Mouse (Mus musculus): ENCODE data around the gene D630045J12Rik. TPM values are rescaled to one million over a fixed set of nuclear protein-coding genes. Genes with fewer than 3 reads are reported as not detected.

The D630045J12Rik gene
- total RNA-seq (2015; ENCODE audit: low replicate concordance), result 0.72 TPM in 1 of 2 replicates, not detected in the other
- 0.13 TPM in 1 of 2 replicates, not detected in the other for total RNA-seq (2017; ENCODE audit: low replicate concordance)

GRCm38 (mm10) chr6:38253736-38254641, at the start of gene D630045J12Rik:
Gene D630045J12Rik (minus strand): TSS chr6:38254009.
- ATAC-seq (replicated peaks; ENCODE audit: low FRiP score, poor library complexity, severe bottlenecking), result no peak

GRCm38 (mm10) chr6:38298761-38299401, 45.1 kb upstream of the D630045J12Rik start, which contains the start of gene Zc3hav1l:
Gene Zc3hav1l (minus strand): TSS chr6:38299259.
- no peak; the same call in 1 of the 2 replicates for ATAC-seq (replicated peaks; ENCODE audit: low FRiP score, poor library complexity, severe bottlenecking)

GRCm38 (mm10) chr6:38298246-38298635, 44.4 kb upstream of the D630045J12Rik start:
- no peak for ATAC-seq (replicated peaks; ENCODE audit: low FRiP score, poor library complexity, severe bottlenecking)

GRCm38 (mm10) chr6:38297580-38298245, 43.9 kb upstream of the D630045J12Rik start:
- no peak for ATAC-seq (replicated peaks; ENCODE audit: low FRiP score, poor library complexity, severe bottlenecking)

GRCm38 (mm10) chr6:38293708-38294107, 39.9 kb upstream of the D630045J12Rik start:
- no peak for ATAC-seq (replicated peaks; ENCODE audit: low FRiP score, poor library complexity, severe bottlenecking)

- ATAC-seq (replicated peaks; ENCODE audit: low FRiP score, poor library complexity, severe bottlenecking), result no peak
These were observed 39.2 kb upstream of the D630045J12Rik start for GRCm38 (mm10) chr6:38292871-38293646.

GRCm38 (mm10) chr6:38284422-38284821, 30.6 kb upstream of the D630045J12Rik start:
- no peak for ATAC-seq (replicated peaks; ENCODE audit: low FRiP score, poor library complexity, severe bottlenecking)

GRCm38 (mm10) chr6:38264466-38264865, 10.7 kb upstream of the D630045J12Rik start:
- ATAC-seq (replicated peaks; ENCODE audit: low FRiP score, poor library complexity, severe bottlenecking), result no peak

- no peak for ATAC-seq (replicated peaks; ENCODE audit: low FRiP score, poor library complexity, severe bottlenecking)
These were observed 9.8 kb upstream of the D630045J12Rik start for GRCm38 (mm10) chr6:38263393-38264159.

GRCm38 (mm10) chr6:38261877-38262276, 8.1 kb upstream of the D630045J12Rik start:
- no peak for ATAC-seq (replicated peaks; ENCODE audit: low FRiP score, poor library complexity, severe bottlenecking)

- no peak for ATAC-seq (replicated peaks; ENCODE audit: low FRiP score, poor library complexity, severe bottlenecking)
These were observed 3.7 kb upstream of the D630045J12Rik start for GRCm38 (mm10) chr6:38257506-38257905.

GRCm38 (mm10) chr6:38256793-38257192, 3.0 kb upstream of the D630045J12Rik start:
- no peak for ATAC-seq (replicated peaks; ENCODE audit: low FRiP score, poor library complexity, severe bottlenecking)

GRCm38 (mm10) chr6:38255794-38256193, 2.0 kb upstream of the D630045J12Rik start:
- no peak for ATAC-seq (replicated peaks; ENCODE audit: low FRiP score, poor library complexity, severe bottlenecking)

GRCm38 (mm10) chr6:38252766-38253735, 758 bp downstream of the D630045J12Rik start:
- no peak for ATAC-seq (replicated peaks; ENCODE audit: low FRiP score, poor library complexity, severe bottlenecking)

GRCm38 (mm10) chr6:38252139-38252538, 1.7 kb downstream of the D630045J12Rik start:
- ATAC-seq (replicated peaks; ENCODE audit: low FRiP score, poor library complexity, severe bottlenecking), result no peak

- no peak for ATAC-seq (replicated peaks; ENCODE audit: low FRiP score, poor library complexity, severe bottlenecking)
These were observed 2.3 kb downstream of the D630045J12Rik start for GRCm38 (mm10) chr6:38251464-38251863.

- no peak for ATAC-seq (replicated peaks; ENCODE audit: low FRiP score, poor library complexity, severe bottlenecking)
These were observed 6.4 kb downstream of the D630045J12Rik start for GRCm38 (mm10) chr6:38247362-38247761.

- ATAC-seq (replicated peaks; ENCODE audit: low FRiP score, poor library complexity, severe bottlenecking), result no peak
These were observed 9.0 kb downstream of the D630045J12Rik start for GRCm38 (mm10) chr6:38244806-38245205.
